Mouse (Mus musculus) cortical plate, adult 2 months (tissue): Measurements from ENCODE around the gene Plxnc1.

ENCODE experiments used
- CTCF ChIP-seq: fragments of 200-500 bp; IDR thresholded peaks from 2 replicates; pipeline ENCODE4 v1.5.1; 2011; ENCODE audit warnings: mild to moderate bottlenecking, control low read depth, low read length; ENCODE audit not compliant: insufficient read depth; ENCODE audit errors: extremely low read depth
- POLR2A ChIP-seq: fragments of 200-500 bp; IDR thresholded peaks from 2 replicates; pipeline ENCODE4 v1.6.1; 2011; ENCODE audit warnings: mild to moderate bottlenecking, low read length, control low read depth; ENCODE audit not compliant: insufficient read depth; ENCODE audit errors: extremely low read depth

DNA sequence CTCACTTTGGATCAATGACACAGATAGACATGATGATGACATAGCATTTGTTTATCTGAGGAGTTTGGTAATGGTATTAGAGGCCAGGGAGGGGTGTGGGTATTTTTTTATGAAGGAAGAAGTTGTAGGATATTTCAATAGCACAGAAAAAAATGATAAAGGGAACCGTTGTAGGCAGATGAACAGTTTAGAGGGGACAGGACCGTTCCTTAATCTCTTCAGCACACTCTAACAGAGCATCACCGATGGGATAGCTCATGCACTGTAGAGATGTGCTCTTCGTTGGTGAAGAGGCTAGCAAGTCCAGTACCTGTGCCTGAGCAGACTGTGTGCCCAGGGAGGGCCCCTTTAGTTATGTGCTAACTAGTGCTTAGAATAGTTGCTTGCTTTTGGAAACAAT is 165.3 kb downstream of the Plxnc1 start:
- no peak for TF ChIP-seq CTCF
- TF ChIP-seq POLR2A: no peak
